Mouse (Mus musculus) stomach, postnatal 0 days (tissue): ENCODE results near the gene Srebf2.

ENCODE experiments used
- CTCF ChIP-seq: IDR thresholded peaks from 2 replicates; pipeline ENCODE4 v1.5.1; 2016; ENCODE audit warnings: antibody characterized with exemption, low read depth, mild to moderate bottlenecking, moderate library complexity
- EP300 ChIP-seq: optimal IDR thresholded peaks from 2 replicates; pipeline ENCODE3; 2016; ENCODE audit warnings: antibody characterized with exemption

- no peak for TF ChIP-seq CTCF
- TF ChIP-seq EP300 = no peak
Measured at GRCm38 (mm10) chr15:82187924-82188323, 40.9 kb downstream of the Srebf2 start.
